Mouse (Mus musculus) gastrocnemius, postnatal 14 days (tissue): ENCODE data around the gene Slc37a1. TPM values are rescaled to one million over a fixed set of nuclear protein-coding genes. Genes with fewer than 3 reads are reported as not detected.
"Not testable (repeated sequence)": the region's sequence is repeated elsewhere in the genome, so short reads cannot be mapped to it uniquely, and the experiment has no call there.

ENCODE experiments used
- DNase-seq: peaks from one replicate; pipeline ENCODE4 v3.0.0; 2021; ENCODE audit warnings: mixed read lengths
- intact Hi-C: fragments of 180-260 bp; cut with DNase I; formaldehyde crosslinking; loops from one replicate; pipeline ENCODE4 v1.15.1; 2025; ENCODE audit warnings: low total_unique reads
- total RNA-seq, 2 experiments: library from RNA; stranded (reverse); gene quantifications; 2 replicates each; pipeline ENCODE4 v1.2.3; 2021

Slc37a1 gene
- total RNA-seq, 2 experiments from 2014 or later, result 2.5 to 2.7 TPM

GRCm38 (mm10) chr17:31266321-31266950 lies 20.2 kb upstream of the Slc37a1 start:
- intact Hi-C loops, result loop anchor here (10.0 kb wide), 1 partner anchor 228 kb away; no protein-coding TSS in a partner anchor

DNA sequence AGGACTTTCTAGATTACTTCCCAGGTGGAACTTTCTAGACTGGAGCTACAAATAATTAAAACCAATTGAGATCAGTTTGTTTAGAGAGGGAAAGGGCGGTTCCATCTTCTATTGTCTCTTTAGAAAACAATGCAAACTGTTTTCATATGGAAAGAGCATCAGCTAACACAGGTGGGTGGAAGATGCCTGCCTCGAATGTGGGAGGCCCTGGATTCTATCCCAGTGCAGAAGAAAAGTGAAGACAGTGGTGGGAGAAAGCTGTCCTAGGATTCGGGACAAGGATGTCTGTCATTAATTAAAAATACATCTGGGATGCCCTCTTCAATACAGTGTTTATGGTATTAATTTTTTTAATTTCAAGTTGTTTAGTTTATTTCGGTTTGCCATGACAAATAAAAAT lies 19.5 kb upstream of the Slc37a1 start:
- DNase-seq, result no peak
- intact Hi-C loops, result loop anchor here (10.0 kb wide), 1 partner anchor 228 kb away; no protein-coding TSS in a partner anchor

More at GRCm38 (mm10) chr17:31266321-31266950, 20.2 kb upstream of the Slc37a1 start:
- DNase-seq, result no peak

GRCm38 (mm10) chr17:31267603-31268002 lies 19.0 kb upstream of the Slc37a1 start:
- intact Hi-C loops, result loop anchor here (10.0 kb wide), 1 partner anchor 227 kb away; no protein-coding TSS in a partner anchor
- DNase-seq, result no peak

DNA sequence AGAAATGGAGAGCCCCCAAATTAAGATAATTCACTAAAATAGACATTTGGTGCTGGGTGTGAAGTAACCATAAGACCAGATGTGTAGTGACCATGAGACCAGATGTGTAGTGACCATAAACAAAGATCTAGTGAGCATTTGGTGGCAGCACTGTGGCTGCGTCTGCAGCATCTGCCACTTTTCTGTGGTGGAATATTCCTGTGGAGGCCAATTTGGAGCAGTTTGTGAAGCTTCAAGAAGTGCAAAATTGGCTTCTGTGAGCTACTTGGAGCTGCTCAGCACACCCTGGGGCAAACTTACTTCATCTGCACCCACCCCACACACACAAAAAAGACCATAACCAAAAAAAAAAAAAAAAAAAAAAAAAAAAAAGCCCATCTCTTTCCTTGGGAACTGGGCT lies 18.6 kb upstream of the Slc37a1 start:
- DNase-seq, result no peak
- intact Hi-C loops, result loop anchor here (10.0 kb wide), 1 partner anchor 227 kb away; no protein-coding TSS in a partner anchor

GRCm38 (mm10) chr17:31269761-31270160 lies 16.8 kb upstream of the Slc37a1 start:
- DNase-seq, result no peak
- intact Hi-C loops, result loop anchor here (5.0 to 10.0 kb wide), 2 partner anchors 38 to 225 kb away; no protein-coding TSS in a partner anchor

DNA sequence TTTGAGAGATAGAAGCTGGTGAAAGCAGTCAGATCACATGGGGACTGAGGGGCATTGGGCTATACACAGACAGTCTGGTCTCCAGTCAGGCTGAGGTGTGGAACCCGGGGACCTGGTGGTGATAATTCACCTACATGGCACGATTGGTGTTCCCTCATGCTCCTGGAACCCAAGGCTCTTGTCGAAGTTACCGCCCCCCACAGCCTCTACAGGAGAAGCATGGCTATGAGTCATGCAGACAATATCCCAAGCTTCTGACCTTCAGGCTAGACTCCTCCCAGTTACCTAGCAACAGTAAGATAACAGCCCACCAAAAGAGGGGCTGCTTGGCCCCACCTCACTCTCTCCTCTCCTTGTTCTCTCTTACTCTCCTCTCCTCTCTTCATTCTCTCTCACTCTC lies 16.3 kb upstream of the Slc37a1 start:
- no peak for DNase-seq
- intact Hi-C loops, result loop anchor here (5.0 kb wide), 1 partner anchor 37 kb away; no protein-coding TSS in a partner anchor

DNA sequence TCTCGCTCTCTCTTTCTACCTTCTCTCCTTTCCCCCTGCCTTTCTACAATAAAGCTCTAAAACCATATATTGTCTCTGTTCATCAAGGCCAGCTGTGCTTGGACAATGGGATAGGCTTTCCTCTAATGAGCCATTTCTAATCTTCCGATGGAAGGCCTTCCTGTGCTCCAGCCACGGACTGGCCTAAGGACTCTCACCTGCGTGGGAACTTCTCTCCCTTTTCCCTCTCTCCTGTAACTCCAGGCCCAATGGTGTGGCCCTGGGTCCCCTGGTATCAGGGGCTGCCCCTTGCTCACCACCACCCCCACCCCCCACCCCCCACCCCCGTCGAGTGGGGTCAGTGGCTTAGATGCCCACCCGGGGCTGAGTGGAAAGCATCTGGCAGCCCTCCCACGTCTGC lies 15.9 kb upstream of the Slc37a1 start:
- intact Hi-C loops, result loop anchor here (5.0 kb wide), 1 partner anchor 37 kb away; no protein-coding TSS in a partner anchor
- not testable (repeated sequence) for DNase-seq

DNA sequence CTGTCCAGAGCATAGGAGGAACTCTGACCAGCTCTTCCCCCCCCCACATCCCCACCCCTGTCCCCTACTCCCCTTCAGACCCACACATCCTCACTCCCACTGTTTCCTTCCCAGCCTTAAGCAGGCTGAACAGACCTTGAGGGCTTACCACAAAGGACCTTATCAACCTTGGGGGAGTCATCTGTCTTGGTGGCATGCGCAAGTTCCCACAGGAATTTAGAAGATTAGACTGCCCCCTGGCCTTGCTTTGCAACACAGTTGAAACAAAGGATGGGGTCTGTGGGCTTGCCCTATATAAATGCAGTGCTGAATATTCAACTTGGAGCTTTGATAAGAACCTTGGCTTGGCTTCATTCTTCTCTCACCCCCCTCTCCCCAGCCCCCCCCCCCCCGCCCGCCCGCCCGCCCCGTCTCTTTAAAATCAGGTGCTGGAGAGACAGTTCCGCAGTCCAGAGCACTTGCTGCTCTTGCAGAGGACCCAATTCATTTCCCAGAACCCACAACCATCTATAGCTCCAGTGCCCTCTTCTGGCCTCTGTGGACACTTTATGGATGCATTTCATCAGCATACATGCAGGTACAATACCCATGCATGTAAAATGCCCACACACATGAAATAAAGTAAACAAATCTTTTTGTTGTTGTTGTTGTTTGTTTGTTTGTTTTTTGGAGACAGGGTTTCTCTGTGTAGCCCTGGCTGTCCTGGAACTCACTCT lies 15.3 kb upstream of the Slc37a1 start:
- intact Hi-C loops, result loop anchor here (5.0 kb wide), 1 partner anchor 36 kb away; no protein-coding TSS in a partner anchor
- DNase-seq, result no peak

GRCm38 (mm10) chr17:31272416-31273165 lies 14.0 kb upstream of the Slc37a1 start:
- DNase-seq, result no peak
- intact Hi-C loops, result loop anchor here (5.0 kb wide), 1 partner anchor 35 kb away; no protein-coding TSS in a partner anchor

GRCm38 (mm10) chr17:31273631-31274030 lies 13.0 kb upstream of the Slc37a1 start:
- intact Hi-C loops, result loop anchor here (5.0 kb wide), 1 partner anchor 34 kb away; no protein-coding TSS in a partner anchor
- no peak for DNase-seq

- intact Hi-C loops, result no loop called here
- no peak for DNase-seq
Observed at GRCm38 (mm10) chr17:31275181-31275580, 11.4 kb upstream of the Slc37a1 start.

- intact Hi-C loops, result no loop called here
- no peak for DNase-seq
Observed at GRCm38 (mm10) chr17:31276207-31276921, 10.2 kb upstream of the Slc37a1 start.

- intact Hi-C loops, result no loop called here
- peak; percentile 99 for DNase-seq
Observed at GRCm38 (mm10) chr17:31276922-31277918, 9.4 kb upstream of the Slc37a1 start, which contains the start of gene Rsph1. Rsph1 (minus strand) TSS chr17:31277383.

DNA sequence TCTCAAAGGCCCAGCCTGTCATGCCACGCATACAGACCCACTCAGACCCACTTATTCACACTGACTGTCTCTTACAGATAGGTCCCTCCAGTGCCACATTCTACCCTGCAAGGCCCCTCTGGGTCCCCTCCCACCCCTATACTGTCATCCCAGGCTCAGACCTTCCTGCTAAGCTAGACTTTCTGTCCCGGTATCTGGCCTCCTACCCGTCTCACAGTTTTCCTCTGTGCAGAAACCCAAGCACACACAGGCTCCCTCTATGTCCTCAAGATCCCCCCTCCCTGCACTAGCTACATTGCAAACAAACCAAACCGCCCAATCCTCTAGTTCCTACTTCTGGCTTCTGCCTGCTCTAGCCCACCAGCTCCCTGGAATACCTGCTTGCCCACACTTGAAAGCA lies 8.7 kb upstream of the Slc37a1 start:
- intact Hi-C loops, result no loop called here

DNA sequence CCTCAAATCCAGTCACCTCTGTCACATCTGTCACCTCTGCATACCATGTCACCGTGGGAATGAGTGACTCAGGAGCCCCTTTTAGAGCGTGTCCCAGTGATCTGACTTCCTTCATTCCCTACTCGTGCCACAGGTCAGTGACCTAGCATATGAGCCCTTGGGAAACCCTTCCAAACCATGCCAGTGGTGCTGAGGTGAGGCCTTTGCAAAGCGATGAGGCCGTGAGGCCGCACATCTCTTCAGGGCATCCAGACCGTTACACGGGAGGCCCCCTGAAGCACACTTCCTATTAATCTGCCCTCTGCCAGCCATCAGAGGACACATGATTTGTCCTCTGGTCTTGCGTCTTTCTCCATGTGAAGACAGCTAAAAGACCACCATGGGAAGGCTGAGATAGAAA lies 7.1 kb upstream of the Slc37a1 start:
- intact Hi-C loops, result no loop called here
- DNase-seq, result no peak

More for the DNA sequence above, 8.7 kb upstream of the Slc37a1 start:
- no peak for DNase-seq

- no peak for DNase-seq
- intact Hi-C loops, result no loop called here
Observed at GRCm38 (mm10) chr17:31280269-31280668, 6.3 kb upstream of the Slc37a1 start.

- intact Hi-C loops, result no loop called here
- no peak for DNase-seq
Observed at GRCm38 (mm10) chr17:31281830-31282686, 4.5 kb upstream of the Slc37a1 start.
